Mouse (Mus musculus) spleen, embryonic (tissue): ENCODE measurements around the gene Timp3.
"Not testable (repeated sequence)": the region's sequence is repeated elsewhere in the genome, so short reads cannot be mapped to it uniquely, and the experiment has no call there.

Source experiments
- CTCF ChIA-PET: fragments of 350-600 bp; sonication (Branson Sonifier 250); formaldehyde crosslinking; loops from one replicate; lab custom pipeline; 2022; lab: Charles Lee

The Timp3 gene

DNA sequence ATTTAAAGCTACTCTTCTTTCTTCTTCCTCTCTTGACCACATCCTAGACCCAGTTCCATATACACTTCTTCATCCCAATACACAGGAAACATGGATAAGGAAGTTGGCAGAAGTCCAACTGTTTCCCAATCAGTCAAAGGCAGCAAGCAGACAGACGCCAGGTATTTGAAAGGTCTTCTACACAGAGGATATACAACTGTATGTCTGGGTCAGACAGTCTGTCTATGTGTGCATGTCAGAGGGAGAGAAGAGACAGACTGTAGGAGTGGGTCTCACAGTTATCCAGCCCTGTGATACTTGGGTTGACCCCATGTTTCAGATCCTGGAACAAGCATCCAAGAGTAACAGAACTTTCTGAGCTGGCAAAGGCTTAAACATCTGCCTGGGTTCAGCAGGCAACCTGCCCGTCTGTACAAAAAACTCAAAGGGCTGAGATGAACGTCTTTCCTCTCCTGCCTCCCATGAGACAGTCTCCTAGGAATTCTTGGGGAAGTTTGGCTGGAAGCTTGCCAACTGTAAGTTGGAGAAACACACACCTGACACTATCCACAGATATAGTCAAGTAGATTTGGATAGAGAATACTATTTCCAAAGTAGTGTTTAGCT is 46.2 kb downstream of the Timp3 start:
- CTCF ChIA-PET: no interaction called here

- CTCF ChIA-PET: no interaction called here
Measured at GRCm38 (mm10) chr10:86351287-86351686, 51.1 kb downstream of the Timp3 start.

GRCm38 (mm10) chr10:86352521-86352920 is 52.3 kb downstream of the Timp3 start:
- CTCF ChIA-PET: no interaction called here

DNA sequence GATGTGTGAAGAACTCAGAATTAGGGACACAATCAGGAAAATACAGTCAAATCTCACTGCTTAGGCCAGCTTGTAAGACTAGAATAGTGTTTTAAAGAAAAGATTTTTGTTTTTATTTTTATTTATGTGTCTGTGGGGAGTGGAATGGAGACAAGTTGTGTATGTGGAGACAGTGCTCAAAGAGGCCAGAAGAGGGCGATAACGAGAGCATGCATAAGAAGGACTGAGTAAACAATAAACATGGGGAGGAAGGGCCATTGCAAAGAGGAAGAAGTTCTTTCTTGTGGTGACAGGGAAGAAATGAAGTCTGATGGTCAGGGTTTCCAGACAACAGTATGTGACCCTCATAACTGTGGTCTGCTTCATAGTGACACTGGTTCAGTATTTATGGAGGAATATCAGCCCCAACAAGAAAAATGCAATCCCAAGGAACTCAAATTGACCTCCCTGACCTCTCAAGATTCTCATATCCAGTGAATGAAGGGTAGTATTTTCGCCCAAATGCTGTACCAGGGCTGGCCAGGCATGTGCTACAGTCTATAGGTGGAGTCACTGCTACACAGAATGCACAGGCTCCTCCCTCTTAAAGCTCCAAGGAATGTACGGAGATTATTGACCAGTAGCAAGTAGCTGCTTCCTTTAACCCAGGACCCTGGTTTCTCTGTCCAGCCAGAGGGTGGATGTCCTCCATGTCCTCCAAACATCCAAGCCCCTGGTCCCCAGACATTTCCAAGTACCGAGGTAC is 56.8 kb downstream of the Timp3 start:
- CTCF ChIA-PET: no interaction called here

GRCm38 (mm10) chr10:86358307-86358975 is 58.3 kb downstream of the Timp3 start:
- CTCF ChIA-PET: no interaction called here

GRCm38 (mm10) chr10:86359208-86359607 is 59.0 kb downstream of the Timp3 start:
- CTCF ChIA-PET: no interaction called here

DNA sequence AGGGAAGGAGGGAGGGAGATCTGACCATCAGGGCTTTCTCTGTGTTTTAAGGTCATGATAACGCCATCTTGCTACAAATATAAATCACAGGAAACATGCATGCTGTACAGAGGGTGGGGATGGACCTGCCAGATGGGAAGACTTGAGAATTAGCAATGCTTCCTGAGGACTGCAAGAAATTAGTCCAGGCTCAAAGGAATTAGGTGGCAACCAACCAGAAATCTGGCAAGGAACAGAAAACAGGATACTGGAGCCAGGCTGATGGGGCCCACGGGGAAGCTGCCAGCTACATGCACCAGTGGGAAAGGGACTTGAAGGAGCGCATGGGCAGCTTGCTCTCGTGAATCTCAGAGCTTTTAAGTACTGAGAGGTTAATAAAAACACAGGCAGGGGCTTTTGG is 59.5 kb downstream of the Timp3 start:
- CTCF ChIA-PET: no interaction called here

- CTCF ChIA-PET: no interaction called here
Measured at GRCm38 (mm10) chr10:86363669-86364309, 63.6 kb downstream of the Timp3 start.

DNA sequence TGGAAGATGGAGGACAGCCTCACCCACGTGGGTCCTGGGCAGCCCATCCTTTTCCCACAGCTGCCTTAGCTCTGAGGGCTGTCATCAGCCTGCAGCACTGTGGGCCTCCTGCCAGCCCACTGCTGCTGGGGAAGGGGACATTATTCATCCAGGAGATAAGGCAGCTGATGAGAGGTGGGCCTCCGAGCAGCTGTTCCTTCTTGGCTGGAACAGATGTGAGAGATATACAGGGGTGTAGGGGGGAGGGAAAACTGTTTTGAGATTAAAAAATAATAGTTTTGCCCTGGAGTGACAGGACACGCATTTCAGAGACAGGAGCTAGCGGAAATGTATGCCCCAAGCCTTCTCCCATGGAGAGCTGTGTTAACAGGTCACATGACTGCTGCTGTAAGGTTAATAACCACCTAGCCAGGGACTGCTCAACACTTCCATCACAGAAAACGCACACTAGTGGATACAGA is 65.5 kb downstream of the Timp3 start:
- CTCF ChIA-PET: interaction anchor here (0.7 kb wide), 1 partner anchor 529 kb away, joined by 3 read pairs; no protein-coding TSS in a partner anchor

DNA sequence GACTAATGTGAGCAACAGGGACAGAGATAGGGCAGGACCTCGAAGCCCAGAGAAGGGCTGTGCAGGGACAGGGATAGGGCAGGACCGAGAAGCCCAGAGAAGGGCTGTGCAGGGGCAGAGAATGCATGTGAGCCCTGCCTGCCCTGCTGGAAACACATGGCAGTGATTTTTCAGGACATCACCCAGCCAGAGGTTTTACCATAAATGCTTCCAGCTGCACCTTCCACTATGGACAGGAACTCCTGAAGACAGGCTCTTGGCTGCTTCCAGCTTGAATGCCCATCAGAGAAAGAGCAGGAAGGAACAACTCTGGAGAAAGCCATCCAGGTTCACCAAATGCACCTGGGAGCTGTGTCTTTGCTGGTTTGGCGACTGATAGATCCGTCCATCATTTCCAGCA is 67.2 kb downstream of the Timp3 start:
- CTCF ChIA-PET: no interaction called here

- CTCF ChIA-PET: no interaction called here
Measured at GRCm38 (mm10) chr10:86368811-86369210, 68.6 kb downstream of the Timp3 start.

DNA sequence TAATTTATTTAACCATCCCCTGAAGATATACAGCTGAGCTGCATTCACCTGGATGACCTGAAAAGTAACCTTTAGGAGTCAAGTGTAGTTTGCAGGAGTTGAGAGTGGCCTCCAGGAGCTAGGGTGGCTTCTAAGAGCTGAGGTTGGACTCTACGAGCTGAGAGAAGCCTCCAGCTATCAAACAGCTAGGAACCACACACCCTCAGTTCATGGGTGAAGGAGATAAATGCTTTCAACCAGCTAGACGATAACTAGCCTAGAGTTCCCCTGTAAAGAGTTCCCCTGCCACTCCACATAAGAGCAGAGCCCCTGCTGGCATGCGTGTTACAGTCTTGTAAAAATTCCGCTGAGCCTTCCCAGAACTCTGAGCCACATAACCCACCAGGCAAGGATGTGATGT is 69.2 kb downstream of the Timp3 start:
- CTCF ChIA-PET: no interaction called here

GRCm38 (mm10) chr10:86371561-86371960 is 71.4 kb downstream of the Timp3 start:
- CTCF ChIA-PET: no interaction called here

DNA sequence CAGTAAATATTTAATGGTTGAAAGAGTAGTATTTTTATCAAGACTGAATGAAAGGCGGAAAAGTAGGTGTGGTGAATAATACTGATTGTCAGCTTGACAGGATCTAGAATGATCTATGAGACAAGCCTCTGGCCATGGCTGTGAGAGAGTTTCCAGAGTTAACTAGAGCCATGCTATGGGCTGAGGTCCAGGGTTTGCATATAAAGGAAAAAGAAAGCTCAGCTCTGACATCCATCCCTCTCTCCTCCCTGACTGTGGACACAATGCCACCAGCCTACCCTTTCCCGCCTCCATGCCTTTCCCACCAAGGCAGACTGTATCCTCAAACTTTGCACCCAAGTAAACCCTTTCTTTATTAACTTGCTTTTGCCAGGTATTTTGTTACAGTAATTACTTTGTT is 73.9 kb downstream of the Timp3 start:
- CTCF ChIA-PET: no interaction called here

GRCm38 (mm10) chr10:86375903-86376302 is 75.7 kb downstream of the Timp3 start:
- CTCF ChIA-PET: no interaction called here

DNA sequence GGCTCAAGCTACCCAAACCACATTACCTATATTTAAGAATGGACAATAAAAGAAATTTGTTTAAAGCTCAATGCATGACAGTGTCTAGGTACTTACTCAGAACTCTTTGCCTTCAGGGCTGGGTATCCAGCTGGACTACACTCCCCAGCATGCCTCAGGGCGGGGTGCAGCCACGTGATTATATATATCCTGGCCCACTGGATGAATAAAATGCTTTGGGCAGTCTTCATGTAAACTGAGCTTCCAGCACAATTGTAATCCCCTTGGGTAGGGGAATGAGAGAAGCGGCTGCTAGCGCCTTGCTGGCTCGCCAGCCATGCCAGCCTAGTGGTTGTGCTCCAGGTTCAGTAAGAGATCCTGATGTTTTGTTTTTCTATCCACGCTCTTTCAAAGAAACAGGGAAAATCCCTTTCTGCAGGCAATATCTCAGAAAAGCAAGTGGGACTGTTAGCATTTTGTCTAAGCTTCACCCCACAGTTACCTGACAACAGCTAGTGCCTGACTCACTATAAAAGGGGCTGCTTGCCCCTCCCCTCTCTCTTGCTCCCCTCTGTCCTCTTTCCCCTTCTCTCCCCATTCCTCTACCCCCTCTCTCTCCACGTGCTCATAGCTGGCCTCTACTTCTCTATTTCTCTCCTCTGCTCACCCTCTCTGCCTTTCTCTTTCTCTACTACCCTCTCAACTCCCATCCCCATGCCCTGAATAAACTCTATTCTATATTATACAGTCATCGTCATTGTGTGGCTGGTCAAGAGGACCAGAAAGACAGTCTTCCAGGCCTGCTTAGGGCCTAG is 76.4 kb downstream of the Timp3 start:
- CTCF ChIA-PET: no interaction called here

- CTCF ChIA-PET: not testable (repeated sequence)
Measured at GRCm38 (mm10) chr10:86378803-86379202, 78.6 kb downstream of the Timp3 start.

GRCm38 (mm10) chr10:86380626-86381025 is 80.5 kb downstream of the Timp3 start:
- CTCF ChIA-PET: no interaction called here

DNA sequence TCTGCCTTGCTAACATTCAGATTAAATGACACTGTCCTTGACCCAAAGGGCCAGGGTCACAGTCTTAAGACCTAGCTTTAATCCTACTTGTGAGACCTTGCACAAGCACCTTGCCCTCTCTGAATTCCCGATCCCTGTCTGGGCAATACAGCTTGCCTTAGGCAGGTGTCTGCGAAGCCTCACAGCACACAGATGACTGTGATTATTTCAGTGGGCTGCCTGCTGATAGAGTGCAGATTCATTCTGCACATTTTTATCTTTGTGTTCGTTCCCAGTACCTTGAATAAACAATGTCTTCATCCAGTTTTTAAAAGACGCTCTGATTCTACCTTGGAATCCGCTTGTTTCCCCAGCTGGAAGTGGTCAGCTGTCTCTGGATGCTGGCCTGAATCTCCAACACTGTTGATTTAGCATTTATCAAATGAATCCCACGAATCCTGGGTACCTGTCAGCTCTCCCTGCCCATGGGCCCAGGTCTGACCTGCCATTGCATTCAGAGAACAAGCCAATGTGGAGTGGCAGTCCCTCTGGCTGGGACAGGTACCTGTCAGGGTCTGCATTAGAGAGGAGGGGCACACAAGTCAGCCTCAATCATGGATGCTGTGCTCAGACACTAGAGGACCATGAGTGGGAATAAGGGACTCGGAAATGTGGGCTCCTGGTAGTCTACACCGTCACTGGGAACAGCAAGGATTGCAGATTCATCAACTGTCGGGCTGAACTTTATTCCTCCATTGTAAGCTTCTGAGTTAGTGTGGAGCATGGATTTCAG is 81.2 kb downstream of the Timp3 start:
- CTCF ChIA-PET: no interaction called here

GRCm38 (mm10) chr10:86381922-86382260 is 81.7 kb downstream of the Timp3 start:
- CTCF ChIA-PET: no interaction called here

- CTCF ChIA-PET: no interaction called here
Measured at GRCm38 (mm10) chr10:86384655-86385054, 84.5 kb downstream of the Timp3 start.
